Mouse (Mus musculus) inflammation-experienced regulatory T-cells, adult 6 months (primary cell): ENCODE data around the gene Klhdc10. TPM values are rescaled to one million over a fixed set of nuclear protein-coding genes. Genes with fewer than 3 reads are reported as not detected.

Source experiments
- ATAC-seq: one replicate; pipeline ENCODE4 v1.8.0; 2017
- polyA plus RNA-seq, 3 experiments: library from polyadenylated mRNA; unstranded; fragments of 100-300 nt; shearing (Covaris generic); gene quantifications; one replicate each; pipeline ENCODE4 v1.2.1; 2017

Klhdc10 gene
- polyA plus RNA-seq, 3 experiments from 2014 or later, result 0.94 to 3.8 (median 2.2) TPM

DNA sequence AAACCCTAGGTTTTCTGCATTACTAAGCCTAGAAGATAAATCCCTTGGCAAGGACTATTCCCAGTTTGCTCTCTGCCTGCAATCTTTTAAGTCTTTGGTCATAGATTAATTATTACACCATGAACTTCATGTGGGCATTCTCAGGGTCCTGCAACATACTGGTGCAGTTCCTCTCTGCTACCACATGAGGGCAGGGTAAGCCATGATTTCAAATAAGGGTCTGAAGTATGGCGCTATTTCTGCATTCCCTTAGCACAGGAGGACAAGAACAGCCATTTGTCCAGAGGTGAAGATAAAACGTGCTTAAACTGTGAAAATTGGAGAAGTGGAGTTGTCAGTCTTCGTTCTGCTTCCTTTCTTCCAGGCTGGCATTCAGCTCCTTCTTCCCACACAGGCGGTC, 1.8 kb downstream of the Klhdc10 start:
- peak; percentile 37 for ATAC-seq

DNA sequence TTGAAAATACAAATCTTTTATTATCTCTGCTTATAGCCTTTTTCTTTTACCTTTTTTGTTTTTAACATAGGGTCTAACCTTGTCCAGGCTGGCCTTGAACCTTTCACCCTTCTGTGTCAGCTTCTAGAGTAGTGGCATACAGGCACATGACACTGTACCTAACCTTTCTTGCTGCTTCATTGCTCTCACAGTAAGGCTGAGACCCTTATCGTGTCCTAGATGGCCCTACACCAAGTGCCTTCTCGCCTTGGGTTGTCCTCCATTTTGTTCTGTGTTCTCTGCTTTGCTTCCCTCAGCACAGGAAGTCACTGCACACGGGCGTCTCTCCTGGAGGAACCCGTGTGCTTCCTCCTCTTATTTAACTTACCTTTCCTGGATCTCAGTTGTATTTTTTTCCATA, 3.0 kb downstream of the Klhdc10 start:
- ATAC-seq, result no peak

DNA sequence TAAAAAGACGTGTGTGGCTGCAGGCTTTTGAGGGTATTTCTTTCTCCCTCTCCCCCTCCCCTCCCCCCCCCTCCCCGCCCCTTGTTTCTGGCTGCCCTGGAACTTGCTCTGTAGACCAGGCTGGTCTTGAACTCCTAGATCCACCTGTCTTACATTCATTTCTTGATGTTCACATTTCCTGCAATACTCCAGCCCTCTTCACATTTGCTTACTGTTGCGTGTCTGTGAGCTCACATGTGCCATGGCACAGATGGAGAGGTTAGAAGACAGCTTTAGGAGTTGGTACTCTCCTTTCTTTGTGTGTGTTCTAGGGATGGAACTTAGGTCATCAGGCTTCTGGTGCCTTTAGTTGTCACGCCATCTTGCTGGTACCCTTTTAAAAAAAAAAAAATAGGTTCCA, 6.6 kb downstream of the Klhdc10 start:
- ATAC-seq, result no peak

DNA sequence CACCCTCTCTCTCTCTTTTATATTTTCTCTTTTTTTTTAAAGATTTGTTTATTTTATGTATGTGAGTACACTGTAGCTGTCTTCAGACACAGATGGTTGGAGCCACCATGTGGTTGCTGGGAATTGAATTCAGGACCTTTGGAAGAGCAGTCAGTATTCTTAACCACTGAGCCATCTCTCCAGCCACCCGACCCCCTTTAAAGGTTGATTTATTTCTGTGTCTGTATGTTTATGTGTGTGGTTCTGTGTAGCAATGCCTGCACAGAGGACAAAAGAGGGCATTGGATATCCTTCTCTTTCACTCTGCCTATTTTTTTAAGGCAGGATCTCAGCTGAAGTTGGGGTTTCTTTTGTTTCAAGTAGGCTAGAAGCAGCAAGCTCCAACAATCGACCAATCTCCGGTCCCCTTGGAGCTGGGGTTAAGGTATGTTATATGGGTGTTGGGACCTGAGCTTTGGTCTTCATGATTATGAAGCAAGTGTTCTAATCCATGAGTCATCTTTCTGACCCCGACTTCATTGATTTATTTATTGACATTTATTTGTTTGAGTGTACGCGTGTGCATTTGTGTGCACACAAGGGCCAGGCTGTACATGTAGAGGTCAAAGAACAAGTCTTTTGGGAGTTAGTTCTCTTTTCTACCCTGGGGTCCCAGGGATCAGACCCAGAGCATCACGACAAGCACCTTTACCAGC, 7.9 kb downstream of the Klhdc10 start:
- ATAC-seq, result no peak

DNA sequence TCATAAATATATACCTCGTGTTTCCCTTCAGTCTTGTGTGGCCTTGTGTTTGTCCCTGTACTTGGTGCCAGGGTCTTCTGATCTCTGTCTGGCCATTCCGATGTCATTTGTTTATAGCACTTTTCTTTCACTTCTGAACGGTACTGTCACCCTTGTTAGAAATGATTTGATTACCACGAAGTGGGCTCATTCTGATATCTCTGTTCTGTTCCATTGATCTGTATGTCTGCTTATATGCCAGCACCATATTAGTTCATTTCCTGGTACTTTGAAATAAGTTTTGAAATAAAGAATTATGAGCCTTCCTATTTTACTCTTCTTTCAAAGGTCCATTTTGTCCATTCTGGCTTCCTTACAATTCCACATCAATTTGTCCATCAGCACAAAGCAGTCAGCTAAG, 9.6 kb downstream of the Klhdc10 start:
- ATAC-seq, result no peak

DNA sequence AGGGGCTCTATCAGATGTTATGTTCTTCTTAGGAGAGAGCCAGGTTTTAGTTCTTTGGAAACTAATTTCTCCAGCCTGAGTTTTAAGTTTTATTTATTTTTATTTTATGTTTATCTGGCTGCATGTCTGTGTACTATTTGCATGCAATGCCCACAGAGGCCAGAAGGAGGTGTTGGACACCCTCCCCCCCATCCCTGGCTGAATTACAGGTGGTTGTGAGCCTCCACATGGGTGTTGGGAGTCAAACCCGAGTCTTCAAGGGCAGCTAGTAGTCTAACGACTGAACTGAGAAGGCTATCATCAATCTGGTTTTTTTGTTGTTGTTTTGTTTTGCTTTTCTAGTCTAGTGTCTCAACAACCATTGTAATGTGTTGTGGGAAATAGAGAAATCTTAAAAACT, 14.5 kb downstream of the Klhdc10 start:
- ATAC-seq, result no peak

DNA sequence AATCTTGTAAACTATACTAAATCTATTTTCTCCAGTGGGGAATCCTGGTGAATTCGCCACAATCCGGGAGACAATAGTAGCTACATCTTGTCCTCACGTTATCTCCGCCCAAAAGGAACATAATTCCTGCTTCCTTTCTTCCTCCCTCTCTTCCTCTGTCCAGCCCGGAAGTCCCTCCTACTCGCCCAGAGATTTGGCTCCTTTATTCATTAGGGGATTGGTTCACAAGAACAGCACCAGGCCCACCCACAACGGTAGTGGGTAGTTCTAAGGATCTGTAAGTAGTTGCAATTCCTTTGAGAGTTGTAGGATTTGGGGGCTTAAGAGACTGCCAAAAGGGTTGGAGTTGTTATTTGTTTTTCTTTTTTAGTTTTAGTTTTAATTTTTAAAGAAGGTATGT, 15.1 kb downstream of the Klhdc10 start:
- ATAC-seq, result no peak

DNA sequence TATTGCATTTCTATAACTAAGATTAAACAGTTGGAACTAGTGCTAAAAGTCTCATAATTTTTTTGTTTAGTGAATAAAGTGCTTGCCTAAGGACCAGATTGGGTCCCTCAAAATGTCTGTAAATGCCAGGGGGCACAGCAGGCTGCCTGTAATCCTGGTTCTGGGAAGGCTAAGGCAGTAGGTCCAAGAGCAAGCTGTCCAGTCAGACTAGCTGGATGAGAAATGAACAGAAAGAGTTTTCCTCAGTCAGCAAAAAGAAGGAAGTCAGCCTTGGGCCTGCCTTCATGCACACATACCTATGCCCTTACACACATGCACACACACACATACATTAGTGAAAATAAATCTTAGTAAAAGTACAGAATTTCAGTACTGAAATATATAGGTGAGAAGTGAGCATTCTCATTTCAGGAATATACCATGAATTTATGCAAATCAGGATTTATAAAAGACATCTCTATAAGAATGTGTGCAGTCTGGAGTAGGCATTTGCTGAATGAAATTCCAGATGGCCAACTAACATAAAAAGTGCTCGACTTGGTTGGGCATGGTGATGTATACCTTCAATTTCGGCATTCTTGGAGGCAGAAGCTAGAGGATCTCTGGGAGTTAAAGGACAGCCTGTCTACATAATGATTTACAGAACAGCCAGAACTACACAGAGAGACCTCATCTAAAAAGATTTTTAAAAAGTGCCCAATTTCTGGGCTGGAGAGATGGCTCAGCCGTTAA, 31.0 kb downstream of the Klhdc10 start:
- no peak for ATAC-seq

DNA sequence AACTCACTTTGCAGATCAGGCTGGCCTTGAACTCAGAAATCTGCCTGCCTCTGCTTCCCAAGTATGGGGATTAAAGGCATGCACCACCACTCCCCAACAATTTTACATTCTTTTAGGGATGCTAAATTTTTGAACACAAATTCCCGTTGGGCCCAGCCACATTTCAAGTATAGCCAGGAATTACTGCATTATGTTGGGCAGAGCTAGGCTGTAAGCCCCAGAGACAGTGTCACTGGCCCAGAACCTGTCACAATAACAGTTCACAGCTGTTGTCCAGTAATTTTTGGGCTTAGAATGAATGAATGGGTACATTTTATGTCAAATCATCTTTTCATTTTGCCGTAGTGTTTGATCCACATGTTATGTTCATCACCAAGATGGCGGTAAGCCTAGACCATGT, 34.8 kb downstream of the Klhdc10 start:
- ATAC-seq, result no peak

DNA sequence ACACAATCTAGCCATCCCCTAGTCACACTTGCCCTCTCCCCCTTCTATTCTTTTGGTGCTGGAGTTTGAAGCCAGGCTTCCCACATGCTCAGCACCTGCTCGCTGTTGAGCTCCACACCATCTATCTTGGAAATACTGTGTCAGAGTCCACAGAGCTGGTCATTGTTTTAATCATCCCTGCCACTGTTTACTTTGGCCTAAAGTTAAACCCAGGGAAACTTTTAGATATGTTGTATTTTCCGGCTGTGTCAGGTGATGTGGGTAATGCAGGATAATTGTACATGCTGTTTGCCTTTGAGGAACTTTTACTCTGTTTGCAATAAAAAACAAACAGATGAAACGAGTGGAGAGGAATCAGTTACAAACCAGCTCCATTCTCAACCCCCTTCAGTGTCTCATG, 35.4 kb downstream of the Klhdc10 start:
- no peak for ATAC-seq

DNA sequence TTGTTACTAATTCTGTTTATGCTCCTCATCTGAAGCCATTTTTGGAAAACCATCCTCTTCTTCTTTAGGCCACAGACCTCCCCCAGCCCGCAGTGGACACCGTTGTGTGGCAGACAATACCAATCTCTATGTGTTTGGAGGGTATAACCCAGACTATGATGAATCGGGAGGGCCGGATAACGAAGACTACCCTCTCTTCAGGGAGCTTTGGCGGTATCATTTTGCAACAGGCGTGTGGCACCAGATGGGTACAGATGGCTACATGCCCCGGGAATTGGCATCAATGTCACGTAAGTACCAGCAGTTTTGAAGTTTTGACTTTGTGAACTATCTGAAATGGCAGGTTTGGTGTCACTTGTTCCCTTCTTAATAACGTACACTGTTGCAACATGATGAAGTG, 37.9 kb downstream of the Klhdc10 start:
- ATAC-seq, result no peak

DNA sequence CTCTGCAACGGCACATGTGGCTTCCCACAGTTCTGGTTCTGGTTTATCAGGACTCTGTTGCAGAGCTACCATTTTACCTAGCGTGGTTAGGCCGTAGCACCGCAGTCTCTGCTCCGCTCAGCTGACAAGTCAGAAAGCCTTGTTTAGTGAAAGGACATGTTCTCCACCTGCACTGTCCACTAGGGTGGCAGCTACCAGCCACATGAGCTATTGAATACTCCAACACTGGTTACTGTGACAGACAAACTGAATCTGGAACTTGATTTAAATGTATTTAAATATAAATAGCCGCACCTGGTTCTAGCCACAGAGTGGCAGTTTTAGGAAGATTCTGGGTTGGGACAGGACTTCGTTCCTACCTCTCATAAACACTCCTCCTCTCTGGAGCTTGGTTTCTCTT, 55.3 kb downstream of the Klhdc10 start:
- ATAC-seq, result no peak

DNA sequence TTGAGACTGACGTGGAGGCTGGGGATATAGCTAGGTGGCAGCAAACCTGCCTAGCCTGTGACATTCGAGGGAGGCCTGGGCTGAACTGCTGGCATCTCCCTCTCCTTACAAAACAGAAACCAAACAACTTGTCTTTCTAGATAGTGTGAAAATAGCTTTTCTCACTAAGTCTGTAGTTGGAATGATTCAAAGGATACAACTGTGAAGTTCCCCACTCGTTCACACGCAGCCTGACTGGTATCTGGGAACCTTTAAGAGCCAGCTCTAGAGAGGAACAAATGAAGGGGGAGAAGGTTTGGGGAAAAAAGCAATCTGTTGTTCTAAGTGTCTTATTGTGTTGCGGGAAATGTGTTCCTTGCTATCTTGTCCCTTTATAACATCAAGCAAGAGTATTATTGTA, 57.0 kb downstream of the Klhdc10 start:
- ATAC-seq, result no peak

DNA sequence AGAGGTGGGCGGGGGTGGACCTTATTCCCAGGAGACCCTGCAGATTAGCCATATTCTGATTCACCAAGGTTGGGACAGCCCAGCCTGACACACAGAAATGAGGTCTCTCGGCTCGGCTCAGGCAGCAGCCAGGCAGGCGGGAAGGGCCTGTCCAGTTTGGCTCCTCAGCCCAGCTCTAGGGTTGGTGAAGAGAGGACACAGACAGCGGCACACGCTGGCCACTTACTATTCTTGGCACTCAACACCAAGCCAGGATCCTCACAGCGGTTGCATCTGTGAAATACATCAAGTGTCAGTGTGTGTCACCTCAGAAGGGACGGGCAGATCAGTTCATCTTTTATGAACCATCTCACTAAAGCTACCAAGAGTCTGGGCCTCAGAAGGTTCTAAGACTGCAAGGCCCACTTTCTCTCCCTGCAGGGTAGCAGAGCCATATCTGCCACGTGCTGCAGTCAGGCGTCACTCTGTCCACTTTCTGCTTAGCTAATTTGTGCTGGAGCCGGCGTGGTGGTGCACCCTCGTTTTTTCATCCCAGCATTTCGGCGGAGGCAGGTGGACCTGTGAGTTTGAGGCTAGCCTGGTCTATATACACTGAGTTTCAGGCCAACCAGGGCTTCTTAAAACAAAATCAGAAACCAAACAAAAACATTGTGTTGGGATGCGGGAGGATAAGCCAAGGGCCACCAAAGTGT, 57.5 kb downstream of the Klhdc10 start:
- ATAC-seq, result peak; percentile 16

DNA sequence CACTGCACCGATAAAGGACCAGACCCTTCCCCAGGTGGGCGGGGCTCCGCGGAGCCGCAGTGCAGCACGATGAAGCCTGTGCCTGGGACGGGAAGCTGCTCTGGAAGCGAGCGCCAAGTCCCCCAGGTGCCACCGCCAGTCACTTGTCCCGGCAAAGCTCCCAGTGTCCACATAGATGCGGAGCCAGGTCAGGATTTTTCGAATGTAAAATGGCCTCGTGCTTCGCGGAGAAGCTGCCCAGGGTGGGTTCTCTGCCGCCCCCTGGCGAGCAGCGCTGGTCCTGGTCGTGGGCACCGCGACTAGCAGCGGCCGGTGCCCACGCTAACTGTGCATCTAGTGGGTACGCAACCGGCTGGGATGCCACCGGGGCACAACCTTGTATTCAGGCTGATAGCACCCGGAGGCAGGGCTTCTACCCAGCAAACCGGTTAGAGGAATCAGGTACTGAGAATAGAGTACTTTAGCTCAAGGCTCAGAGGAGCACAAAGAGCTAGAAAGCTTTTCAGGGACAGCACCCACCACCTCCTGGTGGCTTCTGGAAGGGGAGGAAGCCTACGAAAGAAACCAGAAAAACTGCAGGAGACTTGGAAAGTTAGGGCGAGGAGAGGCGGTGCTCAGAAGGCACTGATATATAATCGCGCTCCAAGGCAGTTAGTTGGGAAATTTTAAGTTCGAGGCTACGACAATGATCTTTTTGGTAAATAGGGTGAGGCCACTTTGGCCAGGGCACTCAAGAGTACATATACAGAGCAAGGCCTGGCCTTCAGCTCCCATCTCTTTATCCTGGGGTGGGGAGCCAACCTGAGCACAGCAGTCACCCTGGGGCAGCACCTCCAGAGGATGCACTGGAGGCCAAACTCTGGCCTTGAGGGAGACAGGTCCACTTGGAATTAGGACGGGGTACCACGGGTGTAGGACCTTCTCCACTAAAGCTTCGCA, 58.4 kb downstream of the Klhdc10 start:
- peak; percentile 90 for ATAC-seq

DNA sequence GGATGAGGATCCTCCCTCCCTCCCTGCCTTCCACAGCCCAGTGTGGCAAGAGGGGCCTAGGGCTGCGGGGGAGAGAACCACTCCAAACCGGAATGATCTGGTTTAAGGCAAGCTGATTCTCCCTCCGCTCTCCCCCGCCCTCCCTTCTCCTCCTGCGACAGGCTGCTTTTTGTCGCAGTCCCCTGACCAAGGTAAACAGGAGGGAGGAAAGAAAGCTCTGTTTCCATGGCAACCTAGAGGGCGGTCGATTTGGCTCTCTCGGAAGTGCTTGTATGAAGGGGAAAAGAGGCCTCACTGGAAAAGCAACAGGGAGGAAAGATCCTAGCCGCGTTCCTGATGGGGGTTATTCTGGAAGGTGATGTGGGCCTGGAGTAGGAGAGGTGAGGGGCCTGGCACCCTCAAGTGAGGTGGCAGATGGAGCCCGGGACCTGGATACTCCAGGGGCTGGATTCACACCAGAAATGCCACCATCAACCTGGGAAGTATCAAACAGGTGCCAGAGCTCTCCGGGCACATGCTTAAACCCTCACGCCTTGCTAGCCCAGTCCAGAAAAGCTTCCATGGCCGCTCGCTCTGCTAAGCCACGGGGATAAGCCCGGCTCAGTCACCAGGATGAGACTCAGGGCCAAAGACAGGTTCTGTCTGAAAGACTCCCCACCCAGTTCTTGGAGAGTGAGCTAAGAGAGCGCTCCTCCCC, 59.2 kb downstream of the Klhdc10 start:
- no peak for ATAC-seq

DNA sequence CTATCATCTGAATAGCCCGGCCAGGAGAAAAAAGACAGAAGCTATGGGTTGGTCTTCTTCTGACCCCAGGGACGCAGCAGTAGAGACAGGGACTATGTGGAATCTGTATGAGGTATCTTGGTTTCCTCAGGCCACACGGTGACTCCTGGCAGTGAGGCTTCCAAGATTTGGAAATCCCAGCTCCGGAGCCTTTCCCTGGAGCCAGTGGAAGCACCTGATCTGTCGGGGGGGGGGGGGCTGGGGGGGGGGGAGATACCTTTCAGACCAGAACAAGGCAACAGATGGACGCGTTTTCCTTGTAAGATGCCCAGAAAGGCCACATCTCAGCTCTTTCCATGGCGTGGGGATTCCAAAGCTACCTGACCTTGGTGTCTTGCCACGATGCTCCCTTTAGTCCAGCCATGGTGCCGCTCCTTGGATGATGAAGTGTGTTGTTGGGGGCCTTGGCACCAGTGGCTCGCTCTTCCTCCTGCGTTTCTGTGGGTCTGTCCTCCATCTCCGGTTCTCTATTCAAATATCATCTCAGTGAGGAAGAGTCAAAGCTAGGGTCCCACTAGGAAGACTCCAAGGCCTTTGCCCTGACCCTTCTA, 60.2 kb downstream of the Klhdc10 start:
- no peak for ATAC-seq

DNA sequence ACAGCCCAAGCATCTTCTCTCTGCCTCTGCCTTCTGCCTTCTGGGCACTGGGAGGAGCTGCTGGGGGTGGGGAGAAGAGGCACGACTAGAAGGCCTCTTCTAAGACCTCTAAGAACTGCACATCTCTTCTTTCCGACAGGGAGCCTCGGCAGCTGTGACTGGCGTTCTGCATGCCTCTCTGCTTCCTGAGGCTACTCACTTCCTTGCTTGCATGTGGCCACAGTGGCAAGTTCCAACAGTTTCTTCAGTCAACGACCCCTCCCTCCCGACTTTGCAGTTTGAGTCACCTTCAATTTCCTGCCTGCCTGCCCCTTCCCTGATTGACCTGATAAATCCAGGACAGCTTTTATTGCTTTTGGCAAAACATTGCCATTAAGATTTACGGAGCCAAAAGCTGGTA, 61.2 kb downstream of the Klhdc10 start:
- no peak for ATAC-seq

DNA sequence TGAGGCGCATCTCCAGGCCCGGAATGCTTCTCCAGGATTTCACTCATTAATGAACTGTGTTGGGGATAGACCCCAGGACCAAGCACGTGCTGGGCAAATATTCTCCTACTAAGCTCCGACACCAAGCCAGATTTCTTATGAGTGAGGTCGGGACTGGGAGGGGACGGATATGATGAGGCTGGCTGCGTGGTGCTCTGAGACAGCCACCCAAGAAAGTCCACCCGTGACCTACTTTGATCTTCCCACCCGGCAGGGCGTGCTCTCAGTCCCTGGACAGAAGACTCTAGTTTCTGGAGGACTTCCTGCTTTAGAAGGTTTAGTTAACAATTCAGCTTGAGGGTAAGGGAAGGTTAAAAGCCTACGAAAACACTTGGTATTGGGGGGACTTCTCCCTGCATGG, 63.9 kb downstream of the Klhdc10 start:
- ATAC-seq, result no peak

DNA sequence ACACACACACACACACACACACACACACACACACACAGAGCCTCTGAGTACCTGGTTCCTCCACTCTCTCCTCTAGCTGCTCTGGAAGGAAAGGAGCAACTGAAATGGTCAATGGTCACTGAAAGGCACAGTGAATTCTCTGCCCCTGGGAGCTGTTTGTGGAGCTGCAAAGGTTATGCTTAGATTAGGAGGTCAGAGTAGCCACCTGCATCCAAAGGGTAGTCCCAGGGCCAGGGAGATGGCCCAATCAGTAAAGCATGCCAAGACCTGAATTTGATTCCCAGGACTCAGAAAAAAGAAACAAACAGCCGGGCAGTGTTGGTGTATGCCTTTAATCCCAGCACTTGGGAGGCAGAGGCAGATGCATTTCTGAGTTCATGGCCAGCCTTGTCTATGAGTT, 66.4 kb downstream of the Klhdc10 start:
- no peak for ATAC-seq

DNA sequence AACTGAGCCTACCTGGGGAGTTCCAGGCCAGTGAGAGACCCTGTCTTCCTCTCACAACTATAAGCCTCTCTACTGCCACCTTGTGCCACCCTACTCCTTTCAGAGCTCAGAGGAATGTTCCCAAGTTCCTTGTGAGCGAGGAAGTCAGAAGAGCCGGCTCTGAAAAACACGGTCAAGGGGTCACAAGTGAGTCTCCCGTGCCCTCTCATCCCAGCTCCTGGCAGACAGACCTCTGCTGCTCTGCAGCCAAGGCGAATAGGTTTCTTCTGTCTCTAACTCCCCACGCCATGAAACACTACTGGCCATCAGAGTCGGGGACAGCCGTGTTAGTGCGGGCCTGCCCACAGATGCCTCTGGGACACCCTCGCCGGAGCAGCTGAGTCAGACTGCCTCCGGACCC, 67.0 kb downstream of the Klhdc10 start:
- ATAC-seq, result no peak

DNA sequence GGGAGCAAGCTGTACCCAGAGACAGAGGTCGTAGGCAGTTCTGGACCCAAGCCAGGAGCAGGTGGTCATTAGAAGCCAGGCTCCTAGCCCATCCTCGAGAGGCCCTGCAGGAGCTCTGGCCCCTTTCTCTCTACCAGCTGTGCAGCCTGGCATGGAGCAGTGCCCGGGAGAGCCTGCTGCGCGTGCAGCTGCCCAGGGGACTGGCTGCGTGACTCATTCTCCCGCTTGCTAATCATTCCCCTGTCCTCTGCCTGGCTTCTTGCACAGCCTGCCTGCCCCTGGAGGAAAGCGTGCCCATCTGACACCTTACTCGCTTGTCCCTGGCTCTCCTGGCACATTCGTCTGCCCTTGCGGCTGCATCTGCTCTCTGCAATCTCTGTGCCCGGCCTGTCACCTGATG, 67.7 kb downstream of the Klhdc10 start:
- ATAC-seq, result no peak
